Mouse (Mus musculus) bone marrow macrophage, adult 2 months (primary cell): ENCODE data around the gene Mgam. TPM values are rescaled to one million over a fixed set of nuclear protein-coding genes. Genes with fewer than 3 reads are reported as not detected.
"Not testable (repeated sequence)": the region's sequence is repeated elsewhere in the genome, so short reads cannot be mapped to it uniquely, and the experiment has no call there.

Experiments used
- H3K27ac ChIP-seq: 2 replicates; pipeline ENCODE4 v1.5.1; 2012; ENCODE audit warnings: low read depth, low read length; ENCODE audit not compliant: insufficient read depth
- H3K4me1 ChIP-seq: 2 replicates; pipeline ENCODE4 v1.6.1; 2012; ENCODE audit warnings: low read length; ENCODE audit not compliant: control insufficient read depth, insufficient read depth
- H3K4me3 ChIP-seq: 2 replicates; pipeline ENCODE4 v1.5.1; 2012; ENCODE audit warnings: mild to moderate bottlenecking, low read length, moderate library complexity; ENCODE audit not compliant: insufficient read depth
- CTCF ChIP-seq: IDR thresholded peaks from 2 replicates; pipeline ENCODE4 v1.5.1; 2012; ENCODE audit warnings: low read depth, mild to moderate bottlenecking, low read length, moderate library complexity
- POLR2A ChIP-seq: IDR thresholded peaks from 2 replicates; pipeline ENCODE4 v1.6.1; 2012; ENCODE audit warnings: mild to moderate bottlenecking, low read depth, low read length, borderline replicate concordance
- polyA plus RNA-seq: library from polyadenylated mRNA; stranded (reverse); fragments of >200 nt; gene quantifications from 2 replicates; pipeline ENCODE4 v1.2.4, GENCODE M21; 2012; ENCODE audit not compliant: missing spikeins, insufficient read depth, insufficient read length

Gene Mgam
- polyA plus RNA-seq, 1 experiment = 0.24 TPM

DNA sequence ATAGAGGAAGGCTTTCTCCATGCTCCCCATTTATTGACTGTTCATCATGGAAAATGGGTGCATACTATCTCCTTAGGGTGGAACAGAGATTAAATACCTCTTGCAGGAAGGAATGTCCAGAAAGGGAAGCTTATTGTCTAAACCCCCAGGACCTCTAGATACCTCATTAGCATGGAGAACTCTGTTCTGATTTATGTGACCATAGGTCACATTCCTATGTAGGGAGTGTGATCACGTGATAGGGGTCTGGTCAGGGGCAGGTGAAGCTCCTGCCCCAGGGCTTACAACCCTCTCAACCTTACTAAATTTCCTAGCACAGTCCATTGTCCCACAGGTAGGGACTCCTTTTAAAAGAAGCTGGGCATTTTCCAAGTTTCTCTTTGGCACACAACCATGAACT, 2.5 kb upstream of the Mgam start:
- TF ChIP-seq CTCF = no peak
- TF ChIP-seq POLR2A = no peak
- Histone ChIP-seq H3K27ac (no peak overlapping the region), H3K4me1 (peaks cover 10% of the 10 kb centered on the region), H3K4me3 (no peak overlapping the region)

DNA sequence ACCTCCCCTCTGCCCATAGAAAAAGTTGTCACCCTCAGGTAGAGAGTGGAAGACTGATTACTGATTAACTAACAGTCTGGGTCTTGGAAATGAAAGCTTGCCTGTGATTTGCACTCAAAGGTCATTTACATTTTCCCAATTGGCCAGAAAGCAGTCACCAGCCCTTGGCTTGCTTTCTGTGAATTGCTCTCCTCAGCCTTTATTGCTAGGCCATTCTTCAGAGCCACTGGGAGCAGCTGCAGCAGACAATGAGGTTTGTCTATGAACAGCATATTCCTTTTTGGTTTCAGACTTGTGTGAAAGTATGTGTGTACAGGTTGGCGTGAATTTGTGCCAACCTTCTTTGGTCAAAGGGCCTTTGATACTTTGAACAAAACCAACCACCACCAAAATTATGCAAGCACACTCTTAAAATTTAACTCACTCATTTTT, 6.0 kb downstream of the Mgam start:
- H3K4me1 ChIP-seq = no peaks in the 10 kb centered on the region
- no peak for TF ChIP-seq POLR2A
- no peak for TF ChIP-seq CTCF
- no peak overlapping the region for H3K4me3 ChIP-seq
- H3K27ac ChIP-seq = no peak overlapping the region

DNA sequence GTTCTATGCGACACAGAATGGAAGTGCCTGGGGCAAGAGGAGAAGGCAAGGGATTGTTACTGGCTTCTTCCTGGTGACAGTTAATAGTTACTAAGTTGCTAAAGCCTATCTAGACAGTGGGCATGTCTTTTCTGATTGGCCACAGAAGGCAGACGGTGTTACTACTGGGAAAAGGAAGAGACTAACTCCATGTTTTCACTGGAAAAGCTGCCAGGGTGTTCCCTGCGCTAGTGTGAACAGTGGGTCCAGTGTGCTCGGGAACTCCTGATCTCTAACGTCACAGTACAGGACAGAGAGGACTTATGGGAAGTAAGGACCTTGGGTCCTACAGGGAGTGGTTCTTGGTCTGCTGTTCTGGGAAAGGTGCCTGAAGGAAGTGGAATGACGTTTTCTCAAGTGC, 6.9 kb downstream of the Mgam start:
- Histone ChIP-seq H3K4me1 (no peaks in the 10 kb centered on the region), H3K27ac (no peak overlapping the region)
- TF ChIP-seq POLR2A = no peak
- no peak for TF ChIP-seq CTCF

DNA sequence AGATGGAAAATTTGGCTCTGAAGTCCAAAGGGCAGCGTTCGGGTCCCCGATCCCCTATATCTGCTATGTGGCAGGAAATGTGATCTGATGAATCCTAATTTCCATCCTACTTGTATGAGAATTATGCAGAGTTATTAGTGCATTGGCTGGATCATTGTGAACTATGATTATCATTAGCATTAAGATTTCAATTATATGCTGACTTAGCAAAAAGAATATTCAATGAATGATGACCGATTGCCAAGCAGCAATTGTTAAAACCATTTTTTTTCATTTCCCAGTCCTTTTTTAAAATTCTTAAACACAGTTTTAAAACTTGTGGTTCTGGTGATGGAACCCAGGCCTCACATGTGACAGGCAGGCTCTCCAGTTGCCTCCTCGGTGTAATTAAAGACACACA, 9.1 kb downstream of the Mgam start:
- Histone ChIP-seq H3K4me3 (no peak overlapping the region), H3K4me1 (peaks cover 6% of the 10 kb centered on the region), H3K27ac (no peak overlapping the region)
- TF ChIP-seq POLR2A = no peak
- no peak for TF ChIP-seq CTCF

More for the DNA sequence above, 6.9 kb downstream of the Mgam start:
- no peak overlapping the region for H3K4me3 ChIP-seq

DNA sequence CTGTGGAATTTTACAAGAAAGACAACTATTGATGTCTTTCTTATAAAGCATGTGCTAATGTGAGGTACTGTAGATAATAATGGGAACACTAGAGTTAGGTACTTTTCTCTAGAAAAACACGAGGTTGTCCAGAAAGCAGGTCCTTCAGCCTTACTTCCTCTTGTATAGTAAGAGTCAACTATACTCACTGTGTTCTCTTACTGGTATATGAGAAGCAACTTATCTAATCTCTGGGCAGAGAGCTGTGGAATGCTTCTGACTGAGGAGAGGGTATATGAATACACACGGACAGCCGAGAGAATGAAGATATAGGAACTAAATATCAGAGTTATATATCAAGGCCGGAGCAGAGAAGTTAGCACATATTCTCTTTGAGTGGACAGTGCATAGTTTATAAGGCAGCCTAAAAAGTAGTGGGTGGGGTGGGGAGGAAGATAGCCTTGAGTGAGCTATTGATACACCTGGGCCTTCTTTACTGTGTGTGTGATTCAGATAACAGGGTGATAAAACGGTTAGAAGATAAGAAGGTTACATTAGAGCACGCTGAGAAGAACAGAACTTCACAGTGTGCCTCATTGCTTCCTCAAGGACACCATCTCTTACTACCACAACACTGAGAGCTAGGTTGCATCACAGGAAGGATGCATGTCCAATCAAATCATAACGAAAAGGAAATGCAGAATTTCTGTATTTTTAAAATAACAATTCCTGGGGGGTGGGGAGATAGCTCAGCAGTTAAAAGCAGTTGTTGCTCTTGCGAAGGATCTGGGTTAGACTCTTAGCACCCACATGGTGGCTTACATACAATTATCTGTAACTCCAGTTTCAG, 12.3 kb downstream of the Mgam start:
- TF ChIP-seq CTCF (no peak), POLR2A (no peak)
- Histone ChIP-seq H3K27ac (no peak overlapping the region), H3K4me1 (peaks cover 6% of the 10 kb centered on the region), H3K4me3 (no peak overlapping the region)

DNA sequence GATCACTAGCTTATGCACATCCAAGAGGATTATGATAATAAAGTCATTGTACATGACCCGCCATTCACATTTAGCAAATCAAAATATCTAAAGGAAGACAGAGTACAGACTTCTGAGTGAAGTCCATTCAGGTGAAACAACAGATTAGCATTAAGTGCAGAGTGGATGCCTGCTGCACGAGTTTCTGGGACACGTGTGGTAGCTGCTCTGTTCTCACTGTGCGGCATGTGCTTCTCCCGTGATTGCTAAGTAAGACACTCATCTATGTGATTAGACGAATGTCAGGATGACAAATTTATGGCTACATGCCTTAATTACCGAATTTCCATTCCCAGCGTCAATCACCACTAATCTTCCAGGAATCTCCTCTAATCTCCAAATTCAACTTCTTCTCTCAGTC, 17.1 kb downstream of the Mgam start:
- Histone ChIP-seq H3K4me1 (peaks cover 6% of the 10 kb centered on the region), H3K4me3 (no peak overlapping the region), H3K27ac (no peak overlapping the region)
- no peak for TF ChIP-seq POLR2A
- TF ChIP-seq CTCF = no peak

DNA sequence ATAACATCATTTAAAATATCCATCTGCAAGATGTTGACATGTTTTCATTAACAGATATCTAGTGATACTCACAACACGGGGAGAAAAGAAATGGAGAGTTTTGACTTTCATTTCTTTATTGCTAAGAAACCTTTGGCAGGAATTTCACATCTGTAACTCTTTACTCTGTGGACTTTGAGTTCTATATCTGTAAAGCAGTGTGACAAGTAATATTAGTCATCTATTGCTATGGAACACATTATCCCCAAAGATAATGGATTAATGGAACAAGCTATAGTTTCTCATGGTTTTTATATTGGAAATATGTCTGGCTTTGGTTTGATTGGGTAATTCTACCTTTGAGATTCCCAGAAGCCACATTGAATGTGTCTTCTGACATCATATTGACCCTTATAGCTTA, 22.3 kb downstream of the Mgam start:
- H3K4me1 ChIP-seq = no peaks in the 10 kb centered on the region
- TF ChIP-seq POLR2A (no peak), CTCF (no peak)
- no peak overlapping the region for H3K4me3 ChIP-seq
- H3K27ac ChIP-seq = no peak overlapping the region

DNA sequence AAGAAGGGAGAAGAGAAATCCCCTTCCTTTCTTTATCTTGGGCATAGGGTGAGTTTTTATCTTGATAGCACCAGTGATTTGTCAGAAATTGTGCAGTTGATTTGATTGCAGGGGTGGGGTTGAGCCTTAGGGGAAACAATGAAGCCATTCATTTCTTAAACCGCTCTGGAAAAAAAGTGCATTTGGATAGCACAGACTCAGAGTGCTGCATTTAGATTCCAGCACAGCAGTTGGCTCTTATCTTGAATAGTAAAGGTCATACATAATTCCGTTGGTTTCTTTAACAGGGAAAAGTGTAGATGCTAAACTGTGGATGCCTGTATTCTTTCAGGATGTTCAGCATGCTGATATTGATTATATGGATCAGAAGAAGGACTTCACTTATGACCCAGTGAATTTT, 32.3 kb downstream of the Mgam start:
- H3K4me3 ChIP-seq = no peak overlapping the region

DNA sequence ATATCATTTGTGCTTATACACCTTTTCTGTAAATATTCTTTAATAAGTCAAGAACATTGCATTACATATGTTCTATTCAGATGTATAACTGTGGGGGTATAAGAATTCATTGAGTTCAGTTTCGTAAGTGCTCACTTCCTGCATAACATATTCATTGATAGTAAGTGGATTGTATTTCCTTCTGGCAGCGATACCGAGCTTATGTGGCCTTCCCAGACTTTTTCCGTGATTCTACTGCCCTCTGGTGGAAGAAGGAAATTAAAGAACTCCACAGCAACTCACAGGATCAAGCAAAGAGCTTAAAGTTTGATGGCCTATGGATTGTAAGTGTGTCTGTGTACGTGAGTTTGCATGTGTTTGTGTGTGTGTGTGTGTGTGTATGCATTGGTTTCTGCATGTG, 60.5 kb downstream of the Mgam start:
- TF ChIP-seq CTCF = no peak
- TF ChIP-seq POLR2A = no peak
- Histone ChIP-seq H3K27ac (no peak overlapping the region), H3K4me3 (no peak overlapping the region), H3K4me1 (no peaks in the 10 kb centered on the region)

More for the DNA sequence above, 32.3 kb downstream of the Mgam start:
- H3K4me1 ChIP-seq = no peaks in the 10 kb centered on the region
- no peak overlapping the region for H3K27ac ChIP-seq
- TF ChIP-seq POLR2A (no peak), CTCF (no peak)

DNA sequence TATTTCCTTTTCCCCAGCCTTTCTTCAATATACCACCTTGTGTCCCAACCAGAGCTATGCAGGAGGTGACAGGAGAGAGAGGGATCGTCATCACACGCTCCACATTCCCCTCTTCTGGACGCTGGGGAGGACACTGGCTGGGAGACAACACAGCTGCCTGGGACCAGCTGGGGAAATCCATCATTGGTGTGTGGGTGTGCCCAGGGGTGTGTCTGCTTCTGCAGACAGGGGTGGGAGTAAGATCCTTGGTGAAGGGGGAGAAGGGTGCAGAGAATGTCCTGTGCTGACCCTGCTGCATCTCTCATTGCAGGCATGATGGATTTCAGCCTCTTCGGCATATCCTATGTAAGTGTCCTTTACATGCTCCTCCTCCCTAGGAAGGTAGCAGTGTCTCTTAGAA, 63.4 kb downstream of the Mgam start:
- H3K4me1 ChIP-seq, H3K4me3 ChIP-seq, H3K27ac ChIP-seq: not testable (repeated sequence)

DNA sequence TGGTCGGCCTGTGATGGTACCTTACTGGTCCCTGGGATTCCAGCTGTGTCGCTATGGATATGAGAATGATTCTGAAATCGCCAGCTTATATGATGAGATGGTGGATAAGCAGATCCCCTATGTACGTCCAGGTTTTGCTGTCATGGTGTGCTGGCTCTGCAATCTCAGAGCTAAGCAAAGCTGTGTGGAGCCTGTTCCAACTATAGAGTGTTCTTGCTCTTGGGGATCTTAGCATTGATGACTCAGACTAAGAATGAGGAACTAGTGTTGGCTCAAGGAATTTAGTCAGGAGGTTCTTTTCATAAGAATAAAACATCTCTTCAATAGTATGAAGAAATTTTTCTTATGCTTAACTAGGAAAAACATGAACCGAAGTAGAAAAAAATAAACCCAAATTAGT, 84.9 kb downstream of the Mgam start:
- H3K27ac ChIP-seq, H3K4me1 ChIP-seq, H3K4me3 ChIP-seq: not testable (repeated sequence)
